Mouse (Mus musculus): ENCODE results near the gene Sult2b1. TPM values are rescaled to one million over a fixed set of nuclear protein-coding genes. Genes with fewer than 3 reads are reported as not detected.
A peak's percentile ranks its signal among the peaks of the same experiment; 100 is the strongest.

Gene Sult2b1
- total and polyA plus RNA-seq, 3 experiments: 0.08 TPM; not detected in 2

- intact Hi-C loops (cut with DNase I): loop anchor here (10.0 kb wide), 1 partner anchor 969 kb away; the partner anchor contains the start of gene Vrk3
- H3K79me2 ChIP-seq (replicated peaks; ENCODE audit: control insufficient read depth, insufficient read depth, low read length): no peaks in the 10 kb centered on the region; the same call in 1 of the 2 replicates
Measured at GRCm38 (mm10) chr7:45713881-45714520, 70.5 kb downstream of the Sult2b1 start.

GRCm38 (mm10) chr7:45713396-45713795 lies 71.1 kb downstream of the Sult2b1 start:
- no peak overlapping the region for H3K9ac ChIP-seq (ENCODE audit: low read depth, low read length)
- no peak for DNase-seq
- H3K27ac ChIP-seq: no peak overlapping the region
- intact Hi-C loops (cut with DNase I): loop anchor here (10.0 kb wide), 1 partner anchor 969 kb away; the partner anchor contains the start of gene Vrk3
- 91% methylated on average over 16 of the region's 16 CpGs for WGBS
- TF ChIP-seq EP300 (IDR thresholded peaks at IDR 0.05; ENCODE audit: insufficient read depth, low read depth, low read length) (no peak), POLR2A (IDR thresholded peaks at IDR 0.05; ENCODE audit: insufficient read depth, low read depth, low read length) (0 out of 2 replicates have a peak, but pooled peaks have one; percentile 10)
- no peaks in the 10 kb centered on the region for H3K27me3 ChIP-seq (ENCODE audit: control insufficient read depth, insufficient read depth, low read length)
- no peak overlapping the region for H3K4me3 ChIP-seq
- no peaks in the 10 kb centered on the region; the same call in 1 of the 2 replicates for H3K79me2 ChIP-seq (replicated peaks; ENCODE audit: control insufficient read depth, insufficient read depth, low read length)
- H3K4me1 ChIP-seq (ENCODE audit: control insufficient read depth, insufficient read depth, low read length): peaks cover 18% of the 10 kb centered on the region
- peaks cover 21% of the 10 kb centered on the region for H3K36me3 ChIP-seq (ENCODE audit: control insufficient read depth, insufficient read depth, low read length)

More at GRCm38 (mm10) chr7:45713881-45714520, 70.5 kb downstream of the Sult2b1 start:
- Histone ChIP-seq H3K4me1 (ENCODE audit: control insufficient read depth, insufficient read depth, low read length) (peaks cover 17% of the 10 kb centered on the region), H3K4me3 (peak overlapping the region; percentile 92), H3K36me3 (ENCODE audit: control insufficient read depth, insufficient read depth, low read length) (peaks cover 17% of the 10 kb centered on the region), H3K9ac (ENCODE audit: low read depth, low read length) (no peak overlapping the region), H3K27me3 (ENCODE audit: control insufficient read depth, insufficient read depth, low read length) (no peaks in the 10 kb centered on the region), H3K27ac (peak overlapping the region; percentile 78; the same call in 1 of the 2 replicates)
- no peak for TF ChIP-seq CTCF (IDR thresholded peaks at IDR 0.05)
- no peak for TF ChIP-seq EP300 (IDR thresholded peaks at IDR 0.05; ENCODE audit: insufficient read depth, low read depth, low read length)
- TF ChIP-seq POLR2A (IDR thresholded peaks at IDR 0.05; ENCODE audit: insufficient read depth, low read depth, low read length): no peak
- 61% methylated on average over 6 of the region's 6 CpGs for WGBS
- no peak for DNase-seq

- no peak overlapping the region for H3K9ac ChIP-seq (ENCODE audit: low read depth, low read length)
- DNase-seq: peak; percentile 51 to 69
- 83% methylated on average over 21 of the region's 21 CpGs for WGBS
- H3K27ac ChIP-seq: no peak overlapping the region; the same call in 1 of the 2 replicates
- intact Hi-C loops (cut with DNase I): loop anchor here (10.0 kb wide), 1 partner anchor 967 kb away; the partner anchor contains the start of gene Vrk3
- H3K27me3 ChIP-seq (ENCODE audit: control insufficient read depth, insufficient read depth, low read length): no peaks in the 10 kb centered on the region
- no peaks in the 10 kb centered on the region; the same call in 1 of the 2 replicates for H3K79me2 ChIP-seq (replicated peaks; ENCODE audit: control insufficient read depth, insufficient read depth, low read length)
- H3K4me3 ChIP-seq: no peak overlapping the region
- peaks cover 23% of the 10 kb centered on the region for H3K4me1 ChIP-seq (ENCODE audit: control insufficient read depth, insufficient read depth, low read length)
- TF ChIP-seq POLR2A (IDR thresholded peaks at IDR 0.05; ENCODE audit: insufficient read depth, low read depth, low read length) (peak; percentile 31; the same call in 1 of the 2 replicates), CTCF (IDR thresholded peaks at IDR 0.05) (no peak), EP300 (IDR thresholded peaks at IDR 0.05; ENCODE audit: insufficient read depth, low read depth, low read length) (0 out of 2 replicates have a peak, but pooled peaks have one; percentile 6)
- peaks cover 26% of the 10 kb centered on the region for H3K36me3 ChIP-seq (ENCODE audit: control insufficient read depth, insufficient read depth, low read length)
Measured at GRCm38 (mm10) chr7:45712022-45712757, 72.3 kb downstream of the Sult2b1 start.

GRCm38 (mm10) chr7:45711316-45712021 lies 73.0 kb downstream of the Sult2b1 start:
- H3K79me2 ChIP-seq (replicated peaks; ENCODE audit: control insufficient read depth, insufficient read depth, low read length): no peaks in the 10 kb centered on the region; the same call in 1 of the 2 replicates
- peak in 1 of 2 experiments; percentile 31 for DNase-seq
- H3K9ac ChIP-seq (ENCODE audit: low read depth, low read length): no peak overlapping the region
- TF ChIP-seq POLR2A (IDR thresholded peaks at IDR 0.05; ENCODE audit: insufficient read depth, low read depth, low read length): peak; percentile 57
- no peak for TF ChIP-seq CTCF (IDR thresholded peaks at IDR 0.05)
- peak; percentile 42; the same call in 1 of the 2 replicates for TF ChIP-seq EP300 (IDR thresholded peaks at IDR 0.05; ENCODE audit: insufficient read depth, low read depth, low read length)
- H3K27ac ChIP-seq: no peak overlapping the region
- 78% methylated on average over 24 of the region's 24 CpGs for WGBS
- no peaks in the 10 kb centered on the region for H3K27me3 ChIP-seq (ENCODE audit: control insufficient read depth, insufficient read depth, low read length)
- H3K4me1 ChIP-seq (ENCODE audit: control insufficient read depth, insufficient read depth, low read length): peaks cover 21% of the 10 kb centered on the region
- H3K4me3 ChIP-seq: no peak overlapping the region
- intact Hi-C loops (cut with DNase I): loop anchor here (10.0 kb wide), 1 partner anchor 967 kb away; the partner anchor contains the start of gene Vrk3
- H3K36me3 ChIP-seq (ENCODE audit: control insufficient read depth, insufficient read depth, low read length): peaks cover 26% of the 10 kb centered on the region

- Histone ChIP-seq H3K9ac (ENCODE audit: low read depth, low read length) (no peak overlapping the region), H3K27ac (no peak overlapping the region), H3K27me3 (ENCODE audit: control insufficient read depth, insufficient read depth, low read length) (no peaks in the 10 kb centered on the region), H3K4me3 (no peak overlapping the region), H3K4me1 (ENCODE audit: control insufficient read depth, insufficient read depth, low read length) (peaks cover 17% of the 10 kb centered on the region), H3K79me2 (replicated peaks; ENCODE audit: control insufficient read depth, insufficient read depth, low read length) (no peaks in the 10 kb centered on the region), H3K36me3 (ENCODE audit: control insufficient read depth, insufficient read depth, low read length) (peaks cover 26% of the 10 kb centered on the region)
- intact Hi-C loops (cut with DNase I): loop anchor here (10.0 kb wide), 1 partner anchor 966 kb away; the partner anchor contains the start of gene Vrk3
- 93% methylated on average over 20 of the region's 20 CpGs for WGBS
- peak in 1 of 2 experiments; percentile 28 for DNase-seq
- TF ChIP-seq CTCF (IDR thresholded peaks at IDR 0.05) (no peak), EP300 (IDR thresholded peaks at IDR 0.05; ENCODE audit: insufficient read depth, low read depth, low read length) (peak; percentile 84), POLR2A (IDR thresholded peaks at IDR 0.05; ENCODE audit: insufficient read depth, low read depth, low read length) (peak; percentile 81)
Measured at GRCm38 (mm10) chr7:45710477-45711191, 73.8 kb downstream of the Sult2b1 start.
